Mouse (Mus musculus): ENCODE results near the gene Zfp85. TPM values are rescaled to one million over a fixed set of nuclear protein-coding genes. Genes with fewer than 3 reads are reported as not detected.
"Not testable (repeated sequence)": the region's sequence is repeated elsewhere in the genome, so short reads cannot be mapped to it uniquely, and the experiment has no call there.

Gene Zfp85
- polyA plus RNA-seq, 1 experiment, result 5.5 TPM

DNA sequence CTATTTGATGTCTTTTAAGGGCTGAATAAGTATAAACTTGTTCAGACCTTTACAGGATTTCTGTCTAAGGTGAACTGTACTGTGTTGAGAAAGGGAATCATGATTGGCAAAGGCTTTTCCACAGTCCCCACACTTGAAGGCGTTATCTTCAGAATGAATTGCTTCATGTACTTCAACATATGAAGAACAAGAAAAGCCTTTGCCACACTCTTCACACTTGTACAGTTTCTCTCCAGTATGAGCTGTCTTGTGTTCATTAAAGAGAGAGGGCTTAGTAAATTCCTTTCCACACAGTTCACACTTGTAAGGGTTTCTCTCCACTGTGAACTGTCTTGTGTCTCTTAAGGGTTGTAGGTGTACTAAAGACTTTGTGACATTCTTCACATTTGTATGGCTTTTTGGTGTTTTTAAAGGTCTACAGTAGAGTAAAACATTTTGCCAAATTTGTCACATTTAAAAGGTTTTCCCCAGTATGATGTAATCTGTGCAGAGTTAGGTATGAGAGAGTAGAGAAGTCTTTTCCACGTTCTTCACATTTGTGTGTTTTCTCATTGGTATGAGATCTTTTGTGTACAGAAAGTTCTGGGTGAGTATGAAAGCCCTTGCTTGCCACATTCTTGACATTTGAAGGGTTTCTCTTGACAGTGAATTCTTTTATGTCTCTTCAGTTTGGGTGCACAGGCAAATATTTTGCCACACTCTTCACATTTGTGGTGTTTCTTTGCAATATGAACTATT, 8.2 kb upstream of the Zfp85 start:
- no peak overlapping the region for H3K27ac ChIP-seq (ENCODE audit: insufficient read depth, low read length)
- no peaks in the 10 kb centered on the region for H3K4me1 ChIP-seq (ENCODE audit: control insufficient read depth, insufficient read depth, low read length)
- no peak overlapping the region for H3K9ac ChIP-seq (ENCODE audit: low read depth, poor library complexity, severe bottlenecking)
- no peak overlapping the region for H3K4me3 ChIP-seq (ENCODE audit: low read depth, low read length)
- no peaks in the 10 kb centered on the region; the same call in 1 of the 2 replicates for H3K27me3 ChIP-seq (ENCODE audit: control insufficient read depth, insufficient read depth, low read length, poor library complexity, severe bottlenecking)
- no peaks in the 10 kb centered on the region for H3K9me3 ChIP-seq (replicated peaks; ENCODE audit: control insufficient read depth, insufficient read depth, low read length, poor library complexity, severe bottlenecking)
- H3K36me3 ChIP-seq (ENCODE audit: control insufficient read depth, insufficient read depth, low read length, poor library complexity, severe bottlenecking), result no peaks in the 10 kb centered on the region
- no peak for TF ChIP-seq CTCF (IDR thresholded peaks at IDR 0.05; ENCODE audit: low read depth, low read length)
- no peak for TF ChIP-seq EP300 (IDR thresholded peaks at IDR 0.05; ENCODE audit: insufficient read depth, low read depth, low read length)
- TF ChIP-seq POLR2A (IDR thresholded peaks at IDR 0.05; ENCODE audit: insufficient read depth, low read length), result no peak

DNA sequence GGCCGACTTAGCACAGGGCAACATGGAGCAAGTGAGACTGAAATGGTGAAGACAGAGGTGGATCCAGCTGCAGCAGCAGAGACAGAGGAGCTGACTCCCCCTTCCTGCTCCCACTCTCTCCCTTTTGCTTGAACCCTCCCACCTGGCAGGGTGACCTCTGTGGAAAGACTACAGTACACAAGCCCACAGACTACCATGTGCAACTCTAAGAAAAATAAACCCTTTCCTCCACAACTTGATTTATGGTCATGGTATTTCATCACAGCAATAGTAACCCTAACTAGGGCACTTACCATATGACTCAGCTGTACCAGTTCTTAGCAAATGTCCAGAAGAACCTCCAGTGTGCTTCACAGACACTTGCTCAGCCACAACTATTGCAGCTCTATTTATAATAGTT, 4.9 kb upstream of the Zfp85 start:
- Histone ChIP-seq H3K9ac (ENCODE audit: low read depth, poor library complexity, severe bottlenecking) (no peak overlapping the region), H3K4me3 (ENCODE audit: low read depth, low read length) (no peak overlapping the region), H3K36me3 (ENCODE audit: control insufficient read depth, insufficient read depth, low read length, poor library complexity, severe bottlenecking) (no peaks in the 10 kb centered on the region), H3K4me1 (ENCODE audit: control insufficient read depth, insufficient read depth, low read length) (no peaks in the 10 kb centered on the region), H3K27ac (ENCODE audit: insufficient read depth, low read length) (no peak overlapping the region), H3K9me3 (replicated peaks; ENCODE audit: control insufficient read depth, insufficient read depth, low read length, poor library complexity, severe bottlenecking) (no peaks in the 10 kb centered on the region), H3K27me3 (ENCODE audit: control insufficient read depth, insufficient read depth, low read length, poor library complexity, severe bottlenecking) (no peaks in the 10 kb centered on the region)
- TF ChIP-seq EP300 (IDR thresholded peaks at IDR 0.05; ENCODE audit: insufficient read depth, low read depth, low read length) (no peak), CTCF (IDR thresholded peaks at IDR 0.05; ENCODE audit: low read depth, low read length) (no peak)

- H3K4me3 ChIP-seq (ENCODE audit: low read depth, low read length), result no peak overlapping the region
- no peaks in the 10 kb centered on the region for H3K4me1 ChIP-seq (ENCODE audit: control insufficient read depth, insufficient read depth, low read length)
- no peak for TF ChIP-seq EP300 (IDR thresholded peaks at IDR 0.05; ENCODE audit: insufficient read depth, low read depth, low read length)
Measured at GRCm38 (mm10) chr13:67755761-67756160, 733 bp upstream of the Zfp85 start.

DNA sequence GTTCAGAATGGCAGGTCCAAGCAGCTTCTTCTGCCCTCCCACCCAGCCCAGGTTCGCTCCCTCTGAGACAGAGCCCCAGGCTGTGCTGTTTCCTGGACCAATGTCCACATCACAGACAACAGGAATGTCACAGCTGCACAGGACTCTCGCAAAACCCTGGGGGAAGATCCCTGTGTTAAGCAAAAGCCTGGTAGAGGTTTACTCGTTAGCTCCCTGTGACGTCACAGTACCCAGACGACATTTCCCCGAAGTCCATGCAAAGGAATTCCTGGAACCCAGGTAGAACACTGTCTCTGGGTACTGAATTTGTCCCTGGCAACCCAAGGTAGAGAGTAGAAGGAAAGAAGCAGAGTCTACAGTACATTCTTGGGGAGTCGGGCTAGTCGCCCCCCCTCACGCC, 11.1 kb downstream of the Zfp85 start:
- H3K27ac ChIP-seq (ENCODE audit: insufficient read depth, low read length), result peak overlapping the region; percentile 94
- no peaks in the 10 kb centered on the region; the same call in 1 of the 2 replicates for H3K9me3 ChIP-seq (replicated peaks; ENCODE audit: control insufficient read depth, insufficient read depth, low read length, poor library complexity, severe bottlenecking)
- no peak for TF ChIP-seq CTCF (IDR thresholded peaks at IDR 0.05; ENCODE audit: low read depth, low read length)
- no peak for TF ChIP-seq POLR2A (IDR thresholded peaks at IDR 0.05; ENCODE audit: insufficient read depth, low read length)
- TF ChIP-seq EP300 (IDR thresholded peaks at IDR 0.05; ENCODE audit: insufficient read depth, low read depth, low read length), result no peak
- H3K4me1 ChIP-seq (ENCODE audit: control insufficient read depth, insufficient read depth, low read length), result no peaks in the 10 kb centered on the region
- H3K4me3 ChIP-seq (ENCODE audit: low read depth, low read length), result peak overlapping the region; percentile 98
- peak overlapping the region; percentile 96 for H3K9ac ChIP-seq (ENCODE audit: low read depth, poor library complexity, severe bottlenecking)
- H3K27me3 ChIP-seq (ENCODE audit: control insufficient read depth, insufficient read depth, low read length, poor library complexity, severe bottlenecking), result no peaks in the 10 kb centered on the region
- H3K36me3 ChIP-seq (ENCODE audit: control insufficient read depth, insufficient read depth, low read length, poor library complexity, severe bottlenecking), result no peaks in the 10 kb centered on the region; the same call in 1 of the 2 replicates

More at GRCm38 (mm10) chr13:67755761-67756160, 733 bp upstream of the Zfp85 start:
- Histone ChIP-seq H3K27ac (ENCODE audit: insufficient read depth, low read length) (no peak overlapping the region), H3K9me3 (replicated peaks; ENCODE audit: control insufficient read depth, insufficient read depth, low read length, poor library complexity, severe bottlenecking) (no peaks in the 10 kb centered on the region), H3K27me3 (ENCODE audit: control insufficient read depth, insufficient read depth, low read length, poor library complexity, severe bottlenecking) (no peaks in the 10 kb centered on the region), H3K9ac (ENCODE audit: low read depth, poor library complexity, severe bottlenecking) (peak overlapping the region; percentile 44; the same call in 1 of the 2 replicates), H3K36me3 (ENCODE audit: control insufficient read depth, insufficient read depth, low read length, poor library complexity, severe bottlenecking) (no peaks in the 10 kb centered on the region)

DNA sequence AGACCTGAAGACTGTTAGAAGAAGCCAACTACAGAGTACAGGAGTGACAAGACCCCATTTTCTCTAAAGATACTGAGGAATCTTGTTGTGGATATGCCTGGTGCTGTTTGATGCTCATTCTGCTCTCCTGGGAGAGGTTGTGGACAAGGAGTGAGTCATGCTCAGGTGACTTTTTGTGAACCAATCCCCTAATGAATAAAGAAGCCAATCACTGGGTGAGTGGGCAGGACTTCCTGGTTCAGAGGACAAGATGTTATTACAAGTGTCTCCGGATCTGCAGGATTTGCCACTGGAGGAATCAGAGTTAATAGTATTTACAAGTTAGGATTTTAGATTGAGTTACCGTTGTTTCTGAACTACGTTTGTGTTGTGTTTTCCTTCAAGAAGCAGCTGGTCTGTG, 12.1 kb downstream of the Zfp85 start:
- peak overlapping the region; percentile 96 for H3K9ac ChIP-seq (ENCODE audit: low read depth, poor library complexity, severe bottlenecking)
- no peaks in the 10 kb centered on the region for H3K36me3 ChIP-seq (ENCODE audit: control insufficient read depth, insufficient read depth, low read length, poor library complexity, severe bottlenecking)
- H3K4me1 ChIP-seq (ENCODE audit: control insufficient read depth, insufficient read depth, low read length), result no peaks in the 10 kb centered on the region
- H3K4me3 ChIP-seq (ENCODE audit: low read depth, low read length), result peak overlapping the region; percentile 98
- peak overlapping the region; percentile 94 for H3K27ac ChIP-seq (ENCODE audit: insufficient read depth, low read length)
- no peak for TF ChIP-seq EP300 (IDR thresholded peaks at IDR 0.05; ENCODE audit: insufficient read depth, low read depth, low read length)
- TF ChIP-seq POLR2A (IDR thresholded peaks at IDR 0.05; ENCODE audit: insufficient read depth, low read length), result no peak
- TF ChIP-seq CTCF (IDR thresholded peaks at IDR 0.05; ENCODE audit: low read depth, low read length), result no peak
- no peaks in the 10 kb centered on the region for H3K27me3 ChIP-seq (ENCODE audit: control insufficient read depth, insufficient read depth, low read length, poor library complexity, severe bottlenecking)
- no peaks in the 10 kb centered on the region; the same call in 1 of the 2 replicates for H3K9me3 ChIP-seq (replicated peaks; ENCODE audit: control insufficient read depth, insufficient read depth, low read length, poor library complexity, severe bottlenecking)

- not testable (repeated sequence) for H3K27me3 ChIP-seq (ENCODE audit: control insufficient read depth, insufficient read depth, low read length, poor library complexity, severe bottlenecking); H3K27ac ChIP-seq (ENCODE audit: insufficient read depth, low read length); H3K4me3 ChIP-seq (ENCODE audit: low read depth, low read length); H3K4me1 ChIP-seq (ENCODE audit: control insufficient read depth, insufficient read depth, low read length); H3K9ac ChIP-seq (ENCODE audit: low read depth, poor library complexity, severe bottlenecking); H3K36me3 ChIP-seq (ENCODE audit: control insufficient read depth, insufficient read depth, low read length, poor library complexity, severe bottlenecking)
- peaks cover 27% of the 10 kb centered on the region for H3K9me3 ChIP-seq (replicated peaks; ENCODE audit: control insufficient read depth, insufficient read depth, low read length, poor library complexity, severe bottlenecking)
Measured at GRCm38 (mm10) chr13:67734391-67734790, 20.6 kb downstream of the Zfp85 start.

GRCm38 (mm10) chr13:67729441-67729840, 25.6 kb downstream of the Zfp85 start:
- H3K27ac ChIP-seq (ENCODE audit: insufficient read depth, low read length); H3K36me3 ChIP-seq (ENCODE audit: control insufficient read depth, insufficient read depth, low read length, poor library complexity, severe bottlenecking); H3K4me1 ChIP-seq (ENCODE audit: control insufficient read depth, insufficient read depth, low read length); H3K27me3 ChIP-seq (ENCODE audit: control insufficient read depth, insufficient read depth, low read length, poor library complexity, severe bottlenecking): not testable (repeated sequence)
- Histone ChIP-seq H3K4me3 (ENCODE audit: low read depth, low read length) (peak overlapping the region; percentile 82; the same call in 1 of the 2 replicates), H3K9ac (ENCODE audit: low read depth, poor library complexity, severe bottlenecking) (peak overlapping the region; percentile 65), H3K9me3 (replicated peaks; ENCODE audit: control insufficient read depth, insufficient read depth, low read length, poor library complexity, severe bottlenecking) (peaks cover 20% of the 10 kb centered on the region)
